Mouse (Mus musculus) brain, adult 2 months (tissue): ENCODE data around the gene Gad1.

Source experiments
- DNase-seq: peaks from one replicate; pipeline ENCODE4 v3.0.0; 2011; ENCODE audit warnings: low read depth, low spot score

Gad1 gene

GRCm38 (mm10) chr2:70564646-70565315 is 11.9 kb downstream of the Gad1 start:
- peak; percentile 39 for DNase-seq

- DNase-seq, result peak; percentile 25
Measured at GRCm38 (mm10) chr2:70565651-70566602, 13.1 kb downstream of the Gad1 start.

GRCm38 (mm10) chr2:70566603-70566981 is 13.7 kb downstream of the Gad1 start:
- no peak for DNase-seq

- DNase-seq, result peak; percentile 66
Measured at GRCm38 (mm10) chr2:70567071-70567681, 14.3 kb downstream of the Gad1 start.

- no peak for DNase-seq
Measured at GRCm38 (mm10) chr2:70567682-70568077, 14.8 kb downstream of the Gad1 start.

GRCm38 (mm10) chr2:70568198-70568941 is 15.5 kb downstream of the Gad1 start:
- DNase-seq, result peak; percentile 47

- no peak for DNase-seq
Measured at GRCm38 (mm10) chr2:70571698-70572097, 18.8 kb downstream of the Gad1 start.

- peak; percentile 27 for DNase-seq
Measured at GRCm38 (mm10) chr2:70572251-70572650, 19.4 kb downstream of the Gad1 start.

GRCm38 (mm10) chr2:70573544-70574210 is 20.8 kb downstream of the Gad1 start:
- no peak for DNase-seq

- no peak for DNase-seq
Measured at GRCm38 (mm10) chr2:70588200-70588599, 35.3 kb downstream of the Gad1 start.

- DNase-seq, result peak; percentile 86
Measured at GRCm38 (mm10) chr2:70592432-70592831, 39.6 kb downstream of the Gad1 start.

GRCm38 (mm10) chr2:70593670-70594069 is 40.8 kb downstream of the Gad1 start:
- DNase-seq, result peak; percentile 76

- DNase-seq, result no peak
Measured at GRCm38 (mm10) chr2:70595896-70596295, 43.0 kb downstream of the Gad1 start.

- no peak for DNase-seq
Measured at GRCm38 (mm10) chr2:70609769-70610168, 56.9 kb downstream of the Gad1 start.

GRCm38 (mm10) chr2:70614745-70615351 is 62.0 kb downstream of the Gad1 start:
- DNase-seq, result no peak

GRCm38 (mm10) chr2:70616076-70616475 is 63.2 kb downstream of the Gad1 start:
- no peak for DNase-seq

- no peak for DNase-seq
Measured at GRCm38 (mm10) chr2:70616617-70617016, 63.7 kb downstream of the Gad1 start.

- DNase-seq, result no peak
Measured at GRCm38 (mm10) chr2:70619232-70619835, 66.5 kb downstream of the Gad1 start.

GRCm38 (mm10) chr2:70620225-70620624 is 67.4 kb downstream of the Gad1 start:
- peak; percentile 84 for DNase-seq

- no peak for DNase-seq
Measured at GRCm38 (mm10) chr2:70622244-70622643, 69.4 kb downstream of the Gad1 start.
